Mouse (Mus musculus) intestine, embryonic 14.5 days (tissue): ENCODE data around the gene Fus. TPM values are rescaled to one million over a fixed set of nuclear protein-coding genes. Genes with fewer than 3 reads are reported as not detected.

Experiments
- ATAC-seq: fragments of 200-750 bp; cut with Nextera tagmentation; replicated peaks from 2 replicates; pipeline ENCODE4 v1.8.0; 2017; ENCODE audit warnings: low read depth, moderate number of reproducible peaks, moderate TSS enrichment, moderate library complexity; ENCODE audit not compliant: low FRiP score, low TSS enrichment
- DNase-seq: peaks from one replicate; pipeline ENCODE4 v3.0.0-alpha.2; 2018; ENCODE audit warnings: low spot score
- H3K27ac ChIP-seq: fragments of 300-500 bp; sonication (generic); 2 replicates; pipeline ENCODE4 v1.5.1; 2014; ENCODE audit warnings: low read depth, mild to moderate bottlenecking, control low read depth
- H3K27me3 ChIP-seq: fragments of 300-500 bp; sonication (generic); replicated peaks from 2 replicates; pipeline ENCODE4 v1.6.1; 2014; ENCODE audit warnings: low read length, control low read depth; ENCODE audit not compliant: control insufficient read depth, insufficient read depth
- H3K36me3 ChIP-seq: fragments of 300-500 bp; sonication (generic); 2 replicates; pipeline ENCODE4 v1.6.1; 2014; ENCODE audit warnings: low read length, control low read depth; ENCODE audit not compliant: control insufficient read depth, insufficient read depth
- H3K4me1 ChIP-seq: fragments of 300-500 bp; sonication (generic); replicated peaks from 2 replicates; pipeline ENCODE4 v1.6.1; 2014; ENCODE audit warnings: low read length, control low read depth, mixed read lengths; ENCODE audit not compliant: control insufficient read depth, insufficient read depth
- H3K4me2 ChIP-seq: fragments of 300-500 bp; sonication (generic); 2 replicates; pipeline ENCODE4 v1.6.1; 2014; ENCODE audit warnings: low read length
- H3K4me3 ChIP-seq: fragments of 300-500 bp; sonication (generic); 2 replicates; pipeline ENCODE4 v1.5.1; 2014; ENCODE audit warnings: low read depth, low read length, control low read depth, mixed read lengths
- H3K9ac ChIP-seq: fragments of 300-500 bp; sonication (generic); 2 replicates; pipeline ENCODE4 v1.6.1; 2014; ENCODE audit warnings: mild to moderate bottlenecking, low read length
- H3K9me3 ChIP-seq: fragments of 300-500 bp; sonication (generic); 2 replicates; pipeline ENCODE4 v1.6.1; 2016; ENCODE audit warnings: low read length, control low read depth; ENCODE audit not compliant: control insufficient read depth
- WGBS: fragments of 180-500 bp; shearing (Covaris S2); extraction: QIAGEN DNeasy Blood & Tissue Kit; methylation state at CpG from one replicate; pipeline ENCODE4 v1.1.7; 2014; 5-methylcytosine and 5-hydroxymethylcytosine counted together
- polyA plus RNA-seq: library from polyadenylated mRNA; unstranded; fragments of >200 nt; fragmentation: Nextera tagmentation; extraction: Ambion mirVana; gene quantifications from 2 replicates; pipeline ENCODE4 v1.2.1, GENCODE M21; 2014

Gene Fus
- polyA plus RNA-seq, 1 experiment from 2014 or later: 52.5 TPM

- H3K4me3 ChIP-seq: no peak overlapping the region
Observed at GRCm38 (mm10) chr7:128033616-128034015, 66.4 kb downstream of the Fus start.

More at GRCm38 (mm10) chr7:128033616-128034015, 66.4 kb downstream of the Fus start:
- no peak for DNase-seq
- no peak overlapping the region for H3K4me2 ChIP-seq
- no peaks in the 10 kb centered on the region for H3K4me1 ChIP-seq
- 91% methylated on average over 4 of the region's 4 CpGs for WGBS
- H3K9me3 ChIP-seq: no peaks in the 10 kb centered on the region
- no peaks in the 10 kb centered on the region for H3K36me3 ChIP-seq
- H3K27me3 ChIP-seq: no peaks in the 10 kb centered on the region
- H3K9ac ChIP-seq: no peak overlapping the region
- ATAC-seq: no peak
- H3K27ac ChIP-seq: no peak overlapping the region; the same call in 1 of the 2 replicates

Other genes starting within 250 kb of the Fus start
- 0.27 and 0.30 TPM in 2 replicates for gene Ctf2, start 235.3 kb upstream of the Fus start, polyA plus RNA-seq
- 3.3 and 4.2 TPM in 2 replicates for gene Fbxl19, start 222.9 kb upstream of the Fus start, polyA plus RNA-seq
- 17.1 and 21.9 TPM in 2 replicates for gene Orai3, start 197.6 kb upstream of the Fus start, polyA plus RNA-seq
- 25.0 and 25.6 TPM in 2 replicates for gene Setd1a, start 190.8 kb upstream of the Fus start, polyA plus RNA-seq
- gene Gm49388, start 181.8 kb upstream of the Fus start, polyA plus RNA-seq: 0.43 TPM in 1 of 2 replicates, not detected in the other
- gene Hsd3b7, start 166.9 kb upstream of the Fus start, polyA plus RNA-seq: 21.6 and 22.0 TPM in 2 replicates
- 21.7 and 28.1 TPM in 2 replicates for gene Stx4a, start 143.2 kb upstream of the Fus start, polyA plus RNA-seq
- gene Stx1b, start 142.9 kb upstream of the Fus start, polyA plus RNA-seq: 4.9 and 6.1 TPM in 2 replicates
- gene Zfp646, start 91.2 kb upstream of the Fus start, polyA plus RNA-seq: 15.0 and 16.3 TPM in 2 replicates
- 15.7 and 17.2 TPM in 2 replicates for gene Zfp668, start 90.6 kb upstream of the Fus start, polyA plus RNA-seq
- 0.63 and 0.64 TPM in 2 replicates for gene Prss53, start 76.5 kb upstream of the Fus start, polyA plus RNA-seq
- gene Gm21974, start 72.0 kb upstream of the Fus start, polyA plus RNA-seq: not detected in 2 replicates
- gene Vkorc1, start 71.8 kb upstream of the Fus start, polyA plus RNA-seq: 157 and 174 TPM in 2 replicates
- 188 and 189 TPM in 2 replicates for gene Bckdk, start 63.4 kb upstream of the Fus start, polyA plus RNA-seq
- 37.9 and 41.9 TPM in 2 replicates for gene Kat8, start 54.9 kb upstream of the Fus start, polyA plus RNA-seq
- 39.8 and 41.6 TPM in 2 replicates for gene Prss8, start 37.4 kb upstream of the Fus start, polyA plus RNA-seq
- gene Prss36, start 20.7 kb upstream of the Fus start, polyA plus RNA-seq: 8.6 and 11.0 TPM in 2 replicates
- 208 and 275 TPM in 2 replicates for gene Pycard, start 26.4 kb downstream of the Fus start, polyA plus RNA-seq
- gene Trim72, start 36.5 kb downstream of the Fus start, polyA plus RNA-seq: 0.16 TPM in 1 of 2 replicates, not detected in the other
- 0.94 and 1.7 TPM in 2 replicates for gene Itgam, start 95.2 kb downstream of the Fus start, polyA plus RNA-seq
- gene Gm49368, start 95.2 kb downstream of the Fus start, polyA plus RNA-seq: 0.04 TPM in 1 of 2 replicates, not detected in the other
- 0.31 and 0.47 TPM in 2 replicates for gene Itgax, start 162.1 kb downstream of the Fus start, polyA plus RNA-seq
- gene Itgad, start 186.9 kb downstream of the Fus start, polyA plus RNA-seq: 0.11 TPM in 1 of 2 replicates, not detected in the other
- not detected in 2 replicates for gene Cox6a2, start 238.9 kb downstream of the Fus start, polyA plus RNA-seq